Mouse (Mus musculus) adrenal gland, adult 8-10 months (tissue): ENCODE results near the gene Slain2. TPM values are rescaled to one million over a fixed set of nuclear protein-coding genes. Genes with fewer than 3 reads are reported as not detected.
"Not testable (repeated sequence)": the region's sequence is repeated elsewhere in the genome, so short reads cannot be mapped to it uniquely, and the experiment has no call there.

Experiments used
- DNase-seq: peaks from one replicate; pipeline ENCODE4 v3.0.0; 2022
- total RNA-seq, 4 experiments: library from RNA; stranded (reverse); gene quantifications; 2 replicates each; pipeline ENCODE4 v1.2.4; 2022

Gene Slain2
- total RNA-seq, 4 experiments from 2014 or later, result 48.1 to 67.9 (median 61.7) TPM

- DNase-seq, result no peak
Measured at GRCm38 (mm10) chr5:72901866-72902265, 12.2 kb upstream of the Slain2 start.

GRCm38 (mm10) chr5:72902312-72902711 lies 11.8 kb upstream of the Slain2 start:
- no peak for DNase-seq

GRCm38 (mm10) chr5:72902876-72903516 lies 11.1 kb upstream of the Slain2 start:
- DNase-seq, result no peak

- no peak for DNase-seq
Measured at GRCm38 (mm10) chr5:72904903-72905790, 9.0 kb upstream of the Slain2 start.

- DNase-seq, result no peak
Measured at GRCm38 (mm10) chr5:72907402-72907801, 6.7 kb upstream of the Slain2 start.

- no peak for DNase-seq
Measured at GRCm38 (mm10) chr5:72908324-72908936, 5.7 kb upstream of the Slain2 start.

GRCm38 (mm10) chr5:72909363-72909762 lies 4.7 kb upstream of the Slain2 start:
- DNase-seq, result no peak

GRCm38 (mm10) chr5:72910373-72910772 lies 3.7 kb upstream of the Slain2 start:
- DNase-seq, result no peak

GRCm38 (mm10) chr5:72911284-72911683 lies 2.8 kb upstream of the Slain2 start:
- DNase-seq, result no peak

- DNase-seq, result peak; percentile 42
Measured at GRCm38 (mm10) chr5:72914633-72915561, 793 bp downstream of the Slain2 start.

GRCm38 (mm10) chr5:72916048-72916447 lies 1.9 kb downstream of the Slain2 start:
- DNase-seq, result no peak

- DNase-seq, result no peak
Measured at GRCm38 (mm10) chr5:72916851-72917250, 2.7 kb downstream of the Slain2 start.

- no peak for DNase-seq
Measured at GRCm38 (mm10) chr5:72920416-72920815, 6.3 kb downstream of the Slain2 start.

GRCm38 (mm10) chr5:72921171-72921570 lies 7.1 kb downstream of the Slain2 start:
- DNase-seq, result no peak

- no peak for DNase-seq
Measured at GRCm38 (mm10) chr5:72922796-72923195, 8.7 kb downstream of the Slain2 start.

- no peak for DNase-seq
Measured at GRCm38 (mm10) chr5:72927074-72927473, 13.0 kb downstream of the Slain2 start.

GRCm38 (mm10) chr5:72933026-72933675 lies 19.0 kb downstream of the Slain2 start:
- DNase-seq, result no peak

GRCm38 (mm10) chr5:72938421-72938820 lies 24.3 kb downstream of the Slain2 start:
- DNase-seq, result not testable (repeated sequence)

- DNase-seq, result no peak
Measured at GRCm38 (mm10) chr5:72939311-72939710, 25.2 kb downstream of the Slain2 start.

- DNase-seq, result no peak
Measured at GRCm38 (mm10) chr5:72940906-72941432, 26.9 kb downstream of the Slain2 start.

GRCm38 (mm10) chr5:72948136-72948535 lies 34.0 kb downstream of the Slain2 start:
- DNase-seq, result no peak
